Comparison of ENCODE assay signal across 22 mouse cellular contexts in genomic region chr1:93795886-93796285, GRCm38 (mm10). TPM values are rescaled to one million over a fixed set of nuclear protein-coding genes. Genes with fewer than 3 reads are reported as not detected.
A peak's percentile ranks its signal among the peaks of the same experiment; 100 is the strongest.
DNase-seq lines count a peak whose midpoint lies in the region; ATAC-seq and TF ChIP-seq lines count a peak whose summit lies in the region.
"Had no signal": no experiment of that assay in that cellular context is flagged by ENCODE, and none has a peak within 500 bp of the region (broad histone marks: within the 10 kb centered on the region; RNA-seq: fewer than 3 reads in every experiment).

No protein-coding gene starts in this region.

- TF ChIP-seq CTCF in lung, postnatal 0 days (IDR thresholded peaks at IDR 0.05), result no peak

- H3K36me3 ChIP-seq in heart, embryonic 13.5 days, result peaks cover 96% of the 10 kb centered on the region
- H3K36me3 ChIP-seq in lung, postnatal 0 days (ENCODE audit: insufficient read depth, low read length), result peaks cover 29% of the 10 kb centered on the region; the same call in 1 of the 2 replicates

- H3K27ac ChIP-seq in heart, embryonic 13.5 days (replicated peaks), result no peak overlapping the region
- H3K27ac ChIP-seq in lung, postnatal 0 days (ENCODE audit: low read length), result no peak overlapping the region
- H3K27ac ChIP-seq: embryonic facial prominence, embryonic 10.5 days; forebrain, embryonic 13.5 days; hindbrain, embryonic 15.5 days; kidney, embryonic 15.5 days had no signal

- H3K9ac ChIP-seq in heart, embryonic 13.5 days, result peak overlapping the region; percentile 17; the same call in 1 of the 2 replicates
- H3K9ac ChIP-seq in lung, postnatal 0 days (replicated peaks; ENCODE audit: low read depth), result no peak overlapping the region
- H3K9ac ChIP-seq: forebrain, embryonic 13.5 days; forebrain, postnatal 0 days; hindbrain, embryonic 15.5 days; kidney, embryonic 15.5 days had no signal

- H3K27me3 ChIP-seq in heart, embryonic 13.5 days (replicated peaks), result no peaks in the 10 kb centered on the region
- no peaks in the 10 kb centered on the region for H3K27me3 ChIP-seq in lung, postnatal 0 days (replicated peaks; ENCODE audit: insufficient read depth, low read length)
- H3K27me3 ChIP-seq: CH12.LX; forebrain, embryonic 13.5 days; hindbrain, embryonic 15.5 days; kidney, embryonic 15.5 days; Patski had no signal

- no peak for TF ChIP-seq EP300 in lung, postnatal 0 days (IDR thresholded peaks at IDR 0.05)

- H3K4me2 ChIP-seq in heart, embryonic 13.5 days, result peak overlapping the region; percentile 22; the same call in 1 of the 2 replicates
- H3K4me2 ChIP-seq in lung, postnatal 0 days (replicated peaks; ENCODE audit: low read depth, low read length), result no peak overlapping the region
- H3K4me2 ChIP-seq: forebrain, embryonic 13.5 days; hindbrain, embryonic 15.5 days; kidney, embryonic 15.5 days had no signal

- DNase-seq in adrenal gland, postnatal 10 days, result peak; percentile 40
- no peak for DNase-seq in adrenal gland, postnatal 4 days (ENCODE audit: low spot score in 2 of 2)
- no peak for DNase-seq in heart, postnatal 25 days (ENCODE audit: low spot score)
- DNase-seq in lung, postnatal 0 days (ENCODE audit: low spot score), result peak; percentile 7
- DNase-seq in lung, postnatal 4 days, result no peak
- peak; percentile 28 for DNase-seq in adrenal gland, postnatal 14 days
- no peak for DNase-seq in yolk sac, embryonic 10.5 days (ENCODE audit: low spot score)
- DNase-seq: cerebellum, adult 18-20 months; cerebellum, postnatal 10 days; forebrain, postnatal 0 days; gastrocnemius, postnatal 36 days; heart, adult 18-20 months; heart, postnatal 10 days; kidney, adult 2 months had no signal

- ATAC-seq in heart, embryonic 13.5 days (ENCODE audit: extremely low read depth, insufficient number of reproducible peaks, low FRiP score, low TSS enrichment), result no peak
- ATAC-seq in lung, postnatal 0 days, result no peak
- ATAC-seq: forebrain, embryonic 13.5 days; forebrain, postnatal 0 days; intestine, embryonic 16.5 days; Patski had no signal

- no peak overlapping the region for H3K4me3 ChIP-seq in heart, embryonic 13.5 days
- no peak overlapping the region for H3K4me3 ChIP-seq in lung, postnatal 0 days (ENCODE audit: low read depth, low read length)
- H3K4me3 ChIP-seq: embryonic facial prominence, embryonic 10.5 days; forebrain, embryonic 13.5 days; hindbrain, embryonic 15.5 days; kidney, embryonic 15.5 days had no signal

- no peaks in the 10 kb centered on the region; the same call in 1 of the 2 replicates for H3K9me3 ChIP-seq in heart, embryonic 13.5 days
- H3K9me3 ChIP-seq in lung, postnatal 0 days (ENCODE audit: low read length), result no peaks in the 10 kb centered on the region
- H3K9me3 ChIP-seq: forebrain, embryonic 13.5 days; hindbrain, embryonic 15.5 days; kidney, embryonic 15.5 days had no signal

- H3K4me1 ChIP-seq in heart, embryonic 13.5 days, result peaks cover 12% of the 10 kb centered on the region
- no peaks in the 10 kb centered on the region for H3K4me1 ChIP-seq in lung, postnatal 0 days (ENCODE audit: insufficient read depth, low read depth, low read length)

- WGBS in heart, embryonic 13.5 days, result 56% methylated on average over 8 of the region's 8 CpGs
- 77% methylated on average over 8 of the region's 8 CpGs for WGBS in lung, postnatal 0 days

- intact Hi-C loops in heart, postnatal 25 days (cut with DNase I), result no loop called here

RNA-seq across cellular contexts. Expression of gene Dtymk, which starts 5.8 kb away (rescaled TPM):
- 10 to 100 TPM; 72.3 to 76.9 TPM for total RNA-seq in adrenal gland, postnatal 10 days (2021)
- total RNA-seq in adrenal gland, postnatal 4 days (2021), result 100 to 1,000 TPM; 112 to 121 TPM
- polyA plus RNA-seq in heart, embryonic 13.5 days (2015; fragmentation: Nextera tagmentation; extraction: Ambion mirVana), result 154 and 178 TPM in 2 replicates
- 10 to 100 TPM; 23.9 to 24.8 TPM for total RNA-seq in heart, postnatal 25 days (2021)
- polyA plus RNA-seq in lung, postnatal 0 days (2015; fragmentation: Nextera tagmentation; extraction: Ambion mirVana), result 69.6 and 71.6 TPM in 2 replicates
- total RNA-seq in adrenal gland, postnatal 14 days (2021), result 70.1 and 70.7 TPM in 2 replicates

RNA-seq across cellular contexts. Expression of gene Ing5, which starts 7.9 kb away (rescaled TPM):
- total RNA-seq in adrenal gland, postnatal 10 days (2021), result 10 to 100 TPM; 15.2 to 17.9 TPM
- 10 to 100 TPM; 20.4 to 21.9 TPM for total RNA-seq in adrenal gland, postnatal 4 days (2021)
- 12.2 and 12.5 TPM in 2 replicates for polyA plus RNA-seq in heart, embryonic 13.5 days (2015; fragmentation: Nextera tagmentation; extraction: Ambion mirVana)
- 10 to 100 TPM; 10.7 to 12.6 TPM for total RNA-seq in heart, postnatal 25 days (2021)
- 8.1 and 8.7 TPM in 2 replicates for polyA plus RNA-seq in lung, postnatal 0 days (2015; fragmentation: Nextera tagmentation; extraction: Ambion mirVana)
- 15.2 and 17.3 TPM in 2 replicates for total RNA-seq in adrenal gland, postnatal 14 days (2021)

RNA-seq across cellular contexts. Expression of gene D2hgdh, which starts 28.8 kb away (rescaled TPM):
- total RNA-seq in adrenal gland, postnatal 10 days (2021), result 10 to 100 TPM; 33.5 to 48.8 TPM
- total RNA-seq in adrenal gland, postnatal 4 days (2021), result 10 to 100 TPM; 40.9 to 41.9 TPM
- polyA plus RNA-seq in heart, embryonic 13.5 days (2015; fragmentation: Nextera tagmentation; extraction: Ambion mirVana), result 12.5 and 13.0 TPM in 2 replicates
- 10 to 100 TPM; 29.7 to 34.8 TPM for total RNA-seq in heart, postnatal 25 days (2021)
- polyA plus RNA-seq in lung, postnatal 0 days (2015; fragmentation: Nextera tagmentation; extraction: Ambion mirVana), result 7.2 and 8.7 TPM in 2 replicates
- 39.7 and 45.1 TPM in 2 replicates for total RNA-seq in adrenal gland, postnatal 14 days (2021)

RNA-seq across cellular contexts. Expression of gene Thap4, which starts 41.2 kb away (rescaled TPM):
- total RNA-seq in adrenal gland, postnatal 10 days (2021), result 10 to 100 TPM; 46.0 to 51.7 TPM
- 10 to 100 TPM; 61.4 to 61.9 TPM for total RNA-seq in adrenal gland, postnatal 4 days (2021)
- polyA plus RNA-seq in heart, embryonic 13.5 days (2015; fragmentation: Nextera tagmentation; extraction: Ambion mirVana), result 50.8 and 54.4 TPM in 2 replicates
- 10 to 100 TPM; 78.5 to 84.7 TPM for total RNA-seq in heart, postnatal 25 days (2021)
- polyA plus RNA-seq in lung, postnatal 0 days (2015; fragmentation: Nextera tagmentation; extraction: Ambion mirVana), result 34.4 and 37.6 TPM in 2 replicates
- 42.6 and 45.8 TPM in 2 replicates for total RNA-seq in adrenal gland, postnatal 14 days (2021)

RNA-seq across cellular contexts. Expression of gene Atg4b, which starts 44.6 kb away (rescaled TPM):
- 10 to 100 TPM; 62.2 to 75.5 TPM for total RNA-seq in adrenal gland, postnatal 10 days (2021)
- 10 to 100 TPM; 79.9 to 87.1 TPM for total RNA-seq in adrenal gland, postnatal 4 days (2021)
- polyA plus RNA-seq in heart, embryonic 13.5 days (2015; fragmentation: Nextera tagmentation; extraction: Ambion mirVana), result 51.0 and 58.6 TPM in 2 replicates
- total RNA-seq in heart, postnatal 25 days (2021), result 10 to 100 TPM; 36.9 to 37.9 TPM
- 54.2 and 66.1 TPM in 2 replicates for polyA plus RNA-seq in lung, postnatal 0 days (2015; fragmentation: Nextera tagmentation; extraction: Ambion mirVana)
- total RNA-seq in adrenal gland, postnatal 14 days (2021), result 67.3 and 69.4 TPM in 2 replicates

Comparison
In these comparisons a context has a peak if more than half of its experiments do, and no peak if none do; other contexts are left out.
1. DNase-seq: peak in adrenal gland, postnatal 10 days (single experiment), lung, postnatal 0 days (single experiment) and adrenal gland, postnatal 14 days (single experiment); none in adrenal gland, postnatal 4 days (0 of 2), heart, postnatal 25 days (single experiment), lung, postnatal 4 days (0 of 2) and yolk sac, embryonic 10.5 days (single experiment).